Mouse (Mus musculus): Measurements from ENCODE around the gene Elavl2. TPM values are rescaled to one million over a fixed set of nuclear protein-coding genes. Genes with fewer than 3 reads are reported as not detected.

The Elavl2 gene
- polyA plus RNA-seq, 1 experiment from 2014 or later, result 117 TPM

GRCm38 (mm10) chr4:91375372-91375687 lies 25.3 kb downstream of the Elavl2 start:
- Histone ChIP-seq H3K4me1 (peaks cover 42% of the 10 kb centered on the region), H3K4me2 (peak overlapping the region; percentile 99), H3K9me3 (replicated peaks) (no peaks in the 10 kb centered on the region), H3K4me3 (peak overlapping the region; percentile 80), H3K27me3 (peaks cover 6% of the 10 kb centered on the region; the same call in 1 of the 2 replicates), H3K36me3 (ENCODE audit: poor library complexity, severe bottlenecking) (no peaks in the 10 kb centered on the region), H3K27ac (peak overlapping the region; percentile 91), H3K9ac (peak overlapping the region; percentile 89)
- 0% methylated on average over 7 of the region's 7 CpGs for WGBS
- ATAC-seq, result no peak

- peak overlapping the region; percentile 91 for H3K27ac ChIP-seq
- H3K4me1 ChIP-seq, result peaks cover 42% of the 10 kb centered on the region
- no peaks in the 10 kb centered on the region for H3K9me3 ChIP-seq (replicated peaks)
- peak overlapping the region; percentile 89 for H3K9ac ChIP-seq
- H3K36me3 ChIP-seq (ENCODE audit: poor library complexity, severe bottlenecking), result no peaks in the 10 kb centered on the region
- WGBS, result under 1% methylated on average over 46 of the region's 46 CpGs
- H3K4me3 ChIP-seq, result peak overlapping the region; percentile 80
- peak overlapping the region; percentile 99 for H3K4me2 ChIP-seq
- peak; percentile 9; the same call in 1 of the 2 replicates for ATAC-seq
- peaks cover 4% of the 10 kb centered on the region; the same call in 1 of the 2 replicates for H3K27me3 ChIP-seq
Observed at GRCm38 (mm10) chr4:91374571-91375371, 25.8 kb downstream of the Elavl2 start.

GRCm38 (mm10) chr4:91372844-91373243 lies 27.7 kb downstream of the Elavl2 start:
- peaks cover 57% of the 10 kb centered on the region for H3K4me1 ChIP-seq
- H3K4me3 ChIP-seq, result peak overlapping the region; percentile 80
- H3K4me2 ChIP-seq, result peak overlapping the region; percentile 99
- no peaks in the 10 kb centered on the region for H3K9me3 ChIP-seq (replicated peaks)
- H3K36me3 ChIP-seq (ENCODE audit: poor library complexity, severe bottlenecking), result no peaks in the 10 kb centered on the region
- 5% methylated on average over 13 of the region's 13 CpGs for WGBS
- no peak for ATAC-seq
- no peak overlapping the region for H3K27ac ChIP-seq
- no peaks in the 10 kb centered on the region; the same call in 1 of the 2 replicates for H3K27me3 ChIP-seq
- peak overlapping the region; percentile 90 for H3K9ac ChIP-seq

GRCm38 (mm10) chr4:91371819-91372215 lies 28.8 kb downstream of the Elavl2 start:
- H3K27me3 ChIP-seq, result no peaks in the 10 kb centered on the region; the same call in 1 of the 2 replicates
- under 1% methylated on average over 42 of the region's 44 CpGs for WGBS

GRCm38 (mm10) chr4:91371131-91371818 lies 29.3 kb downstream of the Elavl2 start:
- H3K4me2 ChIP-seq, result peak overlapping the region; percentile 99
- peak overlapping the region; percentile 80 for H3K4me3 ChIP-seq
- H3K27ac ChIP-seq, result peak overlapping the region; percentile 75
- ATAC-seq, result peak; percentile 39
- WGBS, result under 1% methylated on average over 79 of the region's 82 CpGs
- no peaks in the 10 kb centered on the region for H3K9me3 ChIP-seq (replicated peaks)
- H3K4me1 ChIP-seq, result peaks cover 51% of the 10 kb centered on the region
- no peaks in the 10 kb centered on the region for H3K36me3 ChIP-seq (ENCODE audit: poor library complexity, severe bottlenecking)
- peak overlapping the region; percentile 90 for H3K9ac ChIP-seq
- H3K27me3 ChIP-seq, result no peaks in the 10 kb centered on the region; the same call in 1 of the 2 replicates

More at GRCm38 (mm10) chr4:91371819-91372215, 28.8 kb downstream of the Elavl2 start:
- H3K4me3 ChIP-seq, result peak overlapping the region; percentile 80
- peaks cover 51% of the 10 kb centered on the region for H3K4me1 ChIP-seq
- H3K27ac ChIP-seq, result peak overlapping the region; percentile 75
- peak; percentile 68 for ATAC-seq
- no peaks in the 10 kb centered on the region for H3K9me3 ChIP-seq (replicated peaks)
- H3K9ac ChIP-seq, result peak overlapping the region; percentile 90
- peak overlapping the region; percentile 99 for H3K4me2 ChIP-seq
- H3K36me3 ChIP-seq (ENCODE audit: poor library complexity, severe bottlenecking), result no peaks in the 10 kb centered on the region

GRCm38 (mm10) chr4:91365276-91365675 lies 35.3 kb downstream of the Elavl2 start:
- no peaks in the 10 kb centered on the region for H3K9me3 ChIP-seq (replicated peaks)
- no peak overlapping the region for H3K27ac ChIP-seq
- WGBS, result 82% methylated on average over 12 of the region's 12 CpGs
- ATAC-seq, result no peak
- peaks cover 36% of the 10 kb centered on the region for H3K4me1 ChIP-seq
- H3K4me2 ChIP-seq, result no peak overlapping the region
- H3K9ac ChIP-seq, result no peak overlapping the region
- no peaks in the 10 kb centered on the region for H3K27me3 ChIP-seq
- H3K4me3 ChIP-seq, result no peak overlapping the region
- H3K36me3 ChIP-seq (ENCODE audit: poor library complexity, severe bottlenecking), result peaks cover 10% of the 10 kb centered on the region

- H3K36me3 ChIP-seq (ENCODE audit: poor library complexity, severe bottlenecking), result peaks cover 10% of the 10 kb centered on the region
- H3K4me1 ChIP-seq, result peaks cover 22% of the 10 kb centered on the region
- 29% methylated on average over 4 of the region's 4 CpGs for WGBS
- no peaks in the 10 kb centered on the region for H3K27me3 ChIP-seq
- H3K9me3 ChIP-seq (replicated peaks), result no peaks in the 10 kb centered on the region
- H3K4me2 ChIP-seq, result no peak overlapping the region
- no peak overlapping the region for H3K9ac ChIP-seq
- H3K27ac ChIP-seq, result no peak overlapping the region
- no peak overlapping the region for H3K4me3 ChIP-seq
- ATAC-seq, result no peak
Observed at GRCm38 (mm10) chr4:91363963-91364362, 36.6 kb downstream of the Elavl2 start.

- WGBS, result 26% methylated on average over 5 of the region's 5 CpGs
- no peak overlapping the region for H3K4me2 ChIP-seq
- no peak overlapping the region for H3K9ac ChIP-seq
- no peaks in the 10 kb centered on the region for H3K27me3 ChIP-seq
- no peak overlapping the region for H3K27ac ChIP-seq
- peaks cover 10% of the 10 kb centered on the region for H3K36me3 ChIP-seq (ENCODE audit: poor library complexity, severe bottlenecking)
- no peak overlapping the region for H3K4me3 ChIP-seq
- H3K9me3 ChIP-seq (replicated peaks), result no peaks in the 10 kb centered on the region
- peak; percentile 57; the same call in 1 of the 2 replicates for ATAC-seq
- peaks cover 28% of the 10 kb centered on the region for H3K4me1 ChIP-seq
Observed at GRCm38 (mm10) chr4:91362520-91362919, 38.1 kb downstream of the Elavl2 start.

- Histone ChIP-seq H3K36me3 (ENCODE audit: poor library complexity, severe bottlenecking) (peaks cover 9% of the 10 kb centered on the region; the same call in 1 of the 2 replicates), H3K4me2 (no peak overlapping the region), H3K9me3 (replicated peaks) (no peaks in the 10 kb centered on the region), H3K4me1 (peaks cover 29% of the 10 kb centered on the region), H3K4me3 (no peak overlapping the region), H3K9ac (no peak overlapping the region), H3K27me3 (no peaks in the 10 kb centered on the region), H3K27ac (no peak overlapping the region)
- 74% methylated on average over 9 of the region's 9 CpGs for WGBS
- ATAC-seq, result peak; percentile 41; the same call in 1 of the 2 replicates
Observed at GRCm38 (mm10) chr4:91353138-91353537, 47.4 kb downstream of the Elavl2 start.

- peaks cover 29% of the 10 kb centered on the region for H3K4me1 ChIP-seq
- ATAC-seq, result no peak
- WGBS, result 89% methylated on average over 5 of the region's 5 CpGs
- H3K4me2 ChIP-seq, result no peak overlapping the region
- no peaks in the 10 kb centered on the region for H3K27me3 ChIP-seq
- H3K9ac ChIP-seq, result no peak overlapping the region
- H3K27ac ChIP-seq, result no peak overlapping the region
- no peaks in the 10 kb centered on the region for H3K9me3 ChIP-seq (replicated peaks)
- H3K4me3 ChIP-seq, result no peak overlapping the region
- H3K36me3 ChIP-seq (ENCODE audit: poor library complexity, severe bottlenecking), result peaks cover 8% of the 10 kb centered on the region; the same call in 1 of the 2 replicates
Observed at GRCm38 (mm10) chr4:91349579-91349978, 51.0 kb downstream of the Elavl2 start.

- no peak overlapping the region for H3K4me3 ChIP-seq
- no peaks in the 10 kb centered on the region for H3K4me1 ChIP-seq
- 88% methylated on average over 4 of the region's 4 CpGs for whole genome bisulfite sequencing
- H3K4me2 ChIP-seq, result no peak overlapping the region
- no peaks in the 10 kb centered on the region for H3K27me3 ChIP-seq
- H3K9ac ChIP-seq, result no peak overlapping the region
- H3K27ac ChIP-seq, result no peak overlapping the region
- no peaks in the 10 kb centered on the region for H3K36me3 ChIP-seq (ENCODE audit: poor library complexity, severe bottlenecking)
- ATAC-seq, result no peak
- no peaks in the 10 kb centered on the region for H3K9me3 ChIP-seq (replicated peaks)
Observed at GRCm38 (mm10) chr4:91334177-91334576, 66.4 kb downstream of the Elavl2 start.

- no peaks in the 10 kb centered on the region for H3K9me3 ChIP-seq (replicated peaks)
- no peak overlapping the region for H3K4me3 ChIP-seq
- no peaks in the 10 kb centered on the region for H3K27me3 ChIP-seq
- H3K9ac ChIP-seq, result no peak overlapping the region
- ATAC-seq, result peak; percentile 72
- H3K36me3 ChIP-seq (ENCODE audit: poor library complexity, severe bottlenecking), result peaks cover 23% of the 10 kb centered on the region
- H3K27ac ChIP-seq, result no peak overlapping the region
- 66% methylated on average over 1 of the region's 1 CpGs for WGBS
- peaks cover 16% of the 10 kb centered on the region; the same call in 1 of the 2 replicates for H3K4me1 ChIP-seq
- no peak overlapping the region for H3K4me2 ChIP-seq
Observed at GRCm38 (mm10) chr4:91310801-91311200, 89.8 kb downstream of the Elavl2 start.
